In genomic region chr10:75635693-75636055, GRCm38 (mm10) we compare ENCODE assay signal across 9 mouse cellular contexts. TPM values are rescaled to one million over a fixed set of nuclear protein-coding genes. Genes with fewer than 3 reads are reported as not detected.
A peak's percentile ranks its signal among the peaks of the same experiment; 100 is the strongest.
DNase-seq lines count a peak whose midpoint lies in the region; ATAC-seq and TF ChIP-seq lines count a peak whose summit lies in the region.
"Had no signal": no experiment of that assay in that cellular context is flagged by ENCODE, and none has a peak within 500 bp of the region (broad histone marks: within the 10 kb centered on the region; RNA-seq: fewer than 3 reads in every experiment).

No protein-coding gene starts in this region.

- ATAC-seq in hindbrain, embryonic 11.5 days (ENCODE audit: low FRiP score), result no peak
- ATAC-seq in hindbrain, embryonic 16.5 days, result no peak
- ATAC-seq in forebrain, postnatal 0 days, result peak; percentile 44
- peak; percentile 36 for ATAC-seq in hindbrain, postnatal 0 days

- H3K9me3 ChIP-seq in hindbrain, embryonic 11.5 days (ENCODE audit: control insufficient read depth, low read length), result no peaks in the 10 kb centered on the region
- no peaks in the 10 kb centered on the region for H3K9me3 ChIP-seq in hindbrain, embryonic 16.5 days (ENCODE audit: control insufficient read depth, low read length)
- H3K9me3 ChIP-seq in forebrain, postnatal 0 days (ENCODE audit: low read length), result no peaks in the 10 kb centered on the region
- no peaks in the 10 kb centered on the region for H3K9me3 ChIP-seq in hindbrain, postnatal 0 days (ENCODE audit: low read length)
- no peaks in the 10 kb centered on the region for H3K9me3 ChIP-seq in megakaryocyte, embryonic 14.5 days
- H3K9me3 ChIP-seq: neural tube, embryonic 13.5 days had no signal

- DNase-seq in hindbrain, embryonic 11.5 days (ENCODE audit: low spot score), result peak; percentile 88
- peak; percentile 86 to 96 for DNase-seq in cerebellum, adult 18-20 months
- peak; percentile 79 for DNase-seq in forebrain, postnatal 0 days
- peak; percentile 83 for DNase-seq in hindbrain, postnatal 0 days (ENCODE audit: low spot score)
- DNase-seq in left cerebral cortex, adult 11 months (ENCODE audit: low spot score), result peak; percentile 66
- DNase-seq in spleen, adult 2 months (ENCODE audit: low read depth in 1 of 2, low spot score in 2 of 2), result peak; percentile 44 to 75

- no peaks in the 10 kb centered on the region for H3K27me3 ChIP-seq in hindbrain, embryonic 11.5 days (ENCODE audit: control insufficient read depth, insufficient read depth, low read length)
- H3K27me3 ChIP-seq in hindbrain, embryonic 16.5 days (replicated peaks; ENCODE audit: control insufficient read depth, insufficient read depth, low read length), result no peaks in the 10 kb centered on the region
- H3K27me3 ChIP-seq in forebrain, postnatal 0 days (ENCODE audit: insufficient read depth, low read length), result no peaks in the 10 kb centered on the region
- H3K27me3 ChIP-seq in hindbrain, postnatal 0 days (ENCODE audit: insufficient read depth, low read length), result no peaks in the 10 kb centered on the region
- H3K27me3 ChIP-seq in megakaryocyte, embryonic 14.5 days (replicated peaks), result peaks cover 57% of the 10 kb centered on the region
- H3K27me3 ChIP-seq in spleen, adult 2 months (ENCODE audit: control insufficient read depth, insufficient read depth, low read length), result no peaks in the 10 kb centered on the region
- H3K27me3 ChIP-seq: neural tube, embryonic 13.5 days had no signal

- 6% methylated on average over 9 of the region's 9 CpGs for WGBS in hindbrain, embryonic 11.5 days
- 4% methylated on average over 9 of the region's 9 CpGs for WGBS in hindbrain, embryonic 16.5 days
- 6% methylated on average over 9 of the region's 9 CpGs for WGBS in forebrain, postnatal 0 days
- WGBS in hindbrain, postnatal 0 days, result 5% methylated on average over 9 of the region's 9 CpGs
- 15% methylated on average over 9 of the region's 9 CpGs for WGBS in spleen, adult 2 months

- H3K4me2 ChIP-seq in hindbrain, embryonic 11.5 days (replicated peaks; ENCODE audit: low read depth, low read length), result no peak overlapping the region
- no peak overlapping the region for H3K4me2 ChIP-seq in hindbrain, embryonic 16.5 days (ENCODE audit: low read length)
- H3K4me2 ChIP-seq in forebrain, postnatal 0 days (ENCODE audit: low read depth), result no peak overlapping the region
- H3K4me2 ChIP-seq in hindbrain, postnatal 0 days (ENCODE audit: low read depth, low read length), result no peak overlapping the region
- H3K4me2 ChIP-seq: neural tube, embryonic 13.5 days had no signal

- TF ChIP-seq POLR2A in spleen, adult 2 months (IDR thresholded peaks at IDR 0.05; ENCODE audit: low read depth, low read length), result no peak

- H3K4me3 ChIP-seq in hindbrain, embryonic 11.5 days (ENCODE audit: low read depth, low read length), result no peak overlapping the region
- H3K4me3 ChIP-seq in hindbrain, embryonic 16.5 days (ENCODE audit: low read length), result no peak overlapping the region
- H3K4me3 ChIP-seq in forebrain, postnatal 0 days (ENCODE audit: low read depth, low read length), result no peak overlapping the region
- H3K4me3 ChIP-seq in hindbrain, postnatal 0 days (ENCODE audit: low read length), result no peak overlapping the region
- peak overlapping the region; percentile 72 for H3K4me3 ChIP-seq in megakaryocyte, embryonic 14.5 days (replicated peaks)
- H3K4me3 ChIP-seq in spleen, adult 2 months (ENCODE audit: extremely low read depth, insufficient read depth, insufficient read length), result no peak overlapping the region
- H3K4me3 ChIP-seq: neural tube, embryonic 13.5 days had no signal

- H3K9ac ChIP-seq in hindbrain, embryonic 11.5 days (ENCODE audit: low read depth, low read length), result no peak overlapping the region
- H3K9ac ChIP-seq in hindbrain, embryonic 16.5 days (ENCODE audit: low read depth, low read length), result no peak overlapping the region
- H3K9ac ChIP-seq in forebrain, postnatal 0 days, result no peak overlapping the region
- H3K9ac ChIP-seq in hindbrain, postnatal 0 days (replicated peaks; ENCODE audit: low read length), result no peak overlapping the region
- H3K9ac ChIP-seq: neural tube, embryonic 13.5 days had no signal

- no peaks in the 10 kb centered on the region for H3K36me3 ChIP-seq in hindbrain, embryonic 11.5 days (ENCODE audit: control insufficient read depth, insufficient read depth, low read length)
- H3K36me3 ChIP-seq in hindbrain, embryonic 16.5 days (ENCODE audit: control insufficient read depth, insufficient read depth, low read length), result no peaks in the 10 kb centered on the region
- no peaks in the 10 kb centered on the region for H3K36me3 ChIP-seq in forebrain, postnatal 0 days (ENCODE audit: insufficient read depth)
- H3K36me3 ChIP-seq in hindbrain, postnatal 0 days (ENCODE audit: insufficient read depth, low read length), result no peaks in the 10 kb centered on the region
- no peaks in the 10 kb centered on the region for H3K36me3 ChIP-seq in megakaryocyte, embryonic 14.5 days (replicated peaks; ENCODE audit: low read length)
- no peaks in the 10 kb centered on the region for H3K36me3 ChIP-seq in spleen, adult 2 months (ENCODE audit: control insufficient read depth, insufficient read depth, low read length)
- H3K36me3 ChIP-seq: neural tube, embryonic 13.5 days had no signal

- peak; percentile 86 for TF ChIP-seq CTCF in forebrain, postnatal 0 days (IDR thresholded peaks at IDR 0.05; ENCODE audit: low read depth)
- peak; percentile 86 for TF ChIP-seq CTCF in hindbrain, postnatal 0 days (IDR thresholded peaks at IDR 0.05; ENCODE audit: low read depth)
- TF ChIP-seq CTCF in spleen, adult 2 months (IDR thresholded peaks at IDR 0.05; ENCODE audit: extremely low read depth, insufficient read depth, insufficient read length, insufficient replicate concordance), result peak; percentile 89; the same call in 1 of the 2 replicates

- no peaks in the 10 kb centered on the region for H3K4me1 ChIP-seq in hindbrain, embryonic 11.5 days (replicated peaks; ENCODE audit: control insufficient read depth, insufficient read depth, low read length)
- no peaks in the 10 kb centered on the region for H3K4me1 ChIP-seq in hindbrain, embryonic 16.5 days (ENCODE audit: control insufficient read depth, insufficient read depth, low read depth, low read length)
- no peaks in the 10 kb centered on the region for H3K4me1 ChIP-seq in forebrain, postnatal 0 days (ENCODE audit: insufficient read depth)
- no peaks in the 10 kb centered on the region; the same call in none of the 2 replicates for H3K4me1 ChIP-seq in hindbrain, postnatal 0 days (ENCODE audit: insufficient read depth, low read length)
- peaks cover 36% of the 10 kb centered on the region for H3K4me1 ChIP-seq in megakaryocyte, embryonic 14.5 days
- H3K4me1 ChIP-seq in spleen, adult 2 months (ENCODE audit: control insufficient read depth, insufficient read depth, insufficient read length), result no peaks in the 10 kb centered on the region
- H3K4me1 ChIP-seq: neural tube, embryonic 13.5 days had no signal

- no peak overlapping the region for H3K27ac ChIP-seq in hindbrain, embryonic 11.5 days (ENCODE audit: low read depth, low read length)
- no peak overlapping the region for H3K27ac ChIP-seq in hindbrain, embryonic 16.5 days (ENCODE audit: low read depth, low read length)
- no peak overlapping the region for H3K27ac ChIP-seq in forebrain, postnatal 0 days (ENCODE audit: low read depth, low read length)
- H3K27ac ChIP-seq in hindbrain, postnatal 0 days, result no peak overlapping the region
- H3K27ac ChIP-seq in spleen, adult 2 months (ENCODE audit: insufficient read depth, low read length), result no peak overlapping the region
- H3K27ac ChIP-seq: neural tube, embryonic 13.5 days had no signal

RNA-seq across cellular contexts. Expression of gene Susd2, which starts 8.1 kb away (rescaled TPM):
- polyA plus RNA-seq in hindbrain, embryonic 11.5 days (2014; fragmentation: Nextera tagmentation; extraction: Ambion mirVana), result 2.1 and 2.7 TPM in 2 replicates
- polyA plus RNA-seq in hindbrain, embryonic 16.5 days (2015; fragmentation: Nextera tagmentation; extraction: Ambion mirVana), result 10.5 and 11.9 TPM in 2 replicates
- total RNA-seq in forebrain, postnatal 0 days (2014; rRNA removed), result 2.2 and 2.6 TPM in 2 replicates
- 2.2 TPM in 2 replicates for polyA plus RNA-seq in forebrain, postnatal 0 days (2015; fragmentation: Nextera tagmentation; extraction: Ambion mirVana)
- total RNA-seq in hindbrain, postnatal 0 days (2014; rRNA removed), result 14.4 and 14.9 TPM in 2 replicates
- polyA plus RNA-seq in hindbrain, postnatal 0 days (2015; fragmentation: Nextera tagmentation; extraction: Ambion mirVana), result 11.2 and 11.4 TPM in 2 replicates
- 0.17 TPM in 1 of 2 replicates, not detected in the other for polyA plus RNA-seq in megakaryocyte, embryonic 14.5 days (2012; ENCODE audit: insufficient read depth, low replicate concordance)
- 14.8 and 17.3 TPM in 2 replicates for polyA plus RNA-seq in spleen, adult 2 months (2012; rRNA removed)

RNA-seq across cellular contexts. Expression of gene Ggt5, which starts 46.5 kb away (rescaled TPM):
- polyA plus RNA-seq in hindbrain, embryonic 11.5 days (2014; fragmentation: Nextera tagmentation; extraction: Ambion mirVana), result 0.31 and 0.66 TPM in 2 replicates
- 2.9 and 3.5 TPM in 2 replicates for polyA plus RNA-seq in hindbrain, embryonic 16.5 days (2015; fragmentation: Nextera tagmentation; extraction: Ambion mirVana)
- total RNA-seq in forebrain, postnatal 0 days (2014; rRNA removed), result 3.2 and 4.3 TPM in 2 replicates
- 1.5 and 2.6 TPM in 2 replicates for polyA plus RNA-seq in forebrain, postnatal 0 days (2015; fragmentation: Nextera tagmentation; extraction: Ambion mirVana)
- total RNA-seq in hindbrain, postnatal 0 days (2014; rRNA removed), result 2.8 and 3.4 TPM in 2 replicates
- polyA plus RNA-seq in hindbrain, postnatal 0 days (2015; fragmentation: Nextera tagmentation; extraction: Ambion mirVana), result 2.3 TPM in 2 replicates
- polyA plus RNA-seq in megakaryocyte, embryonic 14.5 days (2012; ENCODE audit: insufficient read depth, low replicate concordance), result 4.5 and 13.7 TPM in 2 replicates
- 60.0 and 70.9 TPM in 2 replicates for polyA plus RNA-seq in spleen, adult 2 months (2012; rRNA removed)

Comparison
In these comparisons a context has a peak if more than half of its experiments do, and no peak if none do; other contexts are left out.
1. ATAC-seq: peak in forebrain, postnatal 0 days (single experiment) and hindbrain, postnatal 0 days (single experiment); none in hindbrain, embryonic 11.5 days (single experiment) and hindbrain, embryonic 16.5 days (single experiment).
2. Peak in every context shown above with its lines, with median percentiles within 50 percentile points of each other: DNase-seq and CTCF ChIP-seq.